Mouse (Mus musculus): ENCODE data around the gene Mrpl44. TPM values are rescaled to one million over a fixed set of nuclear protein-coding genes. Genes with fewer than 3 reads are reported as not detected.

Gene Mrpl44
- total RNA-seq, 2 experiments from 2014 or later: 28.0 to 28.2 TPM

GRCm38 (mm10) chr1:79823951-79824633, 48.3 kb downstream of the Mrpl44 start:
- no peak for DNase-seq (ENCODE audit: low spot score in 2 of 2)
- TF ChIP-seq CTCF (conservative IDR thresholded peaks at IDR 0.05): no peak
- Histone ChIP-seq H3K27ac (peak overlapping the region; percentile 75), H3K4me3 (peak overlapping the region; percentile 8)

Other genes starting within 250 kb of the Mrpl44 start
- gene Ap1s3, start 104.0 kb upstream of the Mrpl44 start, total RNA-seq (2021): 1 to 10 TPM; 2.0 to 3.3 TPM
- gene Wdfy1, start 125 bp downstream of the Mrpl44 start, total RNA-seq (2021): 10 to 100 TPM; 38.0 to 40.2 TPM
- gene Serpine2, start 85.2 kb downstream of the Mrpl44 start, total RNA-seq (2021): 100 to 1,000 TPM; 130 to 131 TPM